Mouse (Mus musculus) heart, postnatal 0 days (tissue): ENCODE measurements at regions not wholly inside any gene's neighbourhood (a gene's known extent, or its start where the extent isn't known, plus 50 kb on each side); places are given as distances from the start of the nearest gene placed in this dataset.

Experiments
- ATAC-seq: fragments of 200-750 bp; cut with Nextera tagmentation; 2 replicates; pipeline ENCODE4 v1.8.0; 2017; ENCODE audit warnings: low read depth, moderate number of reproducible peaks, moderate library complexity; ENCODE audit not compliant: insufficient read depth
- DNase-seq: peaks from one replicate; pipeline ENCODE4 v3.0.0-alpha.2; 2016; ENCODE audit warnings: low spot score
- H3K27ac ChIP-seq: fragments of 300-500 bp; sonication (generic); 2 replicates; pipeline ENCODE4 v1.5.1; 2014; ENCODE audit warnings: low read depth, mild to moderate bottlenecking
- H3K27me3 ChIP-seq: fragments of 300-500 bp; sonication (generic); 2 replicates; pipeline ENCODE4 v1.6.1; 2014; ENCODE audit warnings: low read length, mixed read lengths; ENCODE audit not compliant: control insufficient read depth, insufficient read depth
- H3K36me3 ChIP-seq: fragments of 300-500 bp; sonication (generic); replicated peaks from 2 replicates; pipeline ENCODE4 v1.6.1; 2014; ENCODE audit warnings: low read length, mixed read lengths; ENCODE audit not compliant: control insufficient read depth, insufficient read depth
- H3K4me1 ChIP-seq: fragments of 300-500 bp; sonication (generic); 2 replicates; pipeline ENCODE4 v1.6.1; 2014; ENCODE audit warnings: antibody characterized with exemption; ENCODE audit not compliant: control insufficient read depth, insufficient read depth
- H3K4me2 ChIP-seq: fragments of 300-500 bp; sonication (generic); 2 replicates; pipeline ENCODE4 v1.6.1; 2014; ENCODE audit warnings: low read depth, mild to moderate bottlenecking, low read length, moderate library complexity
- H3K4me3 ChIP-seq: fragments of 300-500 bp; sonication (generic); 2 replicates; pipeline ENCODE4 v1.5.1; 2014; ENCODE audit warnings: low read depth, low read length
- H3K9ac ChIP-seq: fragments of 300-500 bp; sonication (generic); replicated peaks from 2 replicates; pipeline ENCODE4 v1.6.1; 2014; ENCODE audit warnings: low read depth, low read length, mixed read lengths
- H3K9me3 ChIP-seq: fragments of 300-500 bp; sonication (generic); replicated peaks from 2 replicates; pipeline ENCODE4 v1.6.1; 2016; ENCODE audit warnings: low read length; ENCODE audit not compliant: control insufficient read depth
- CTCF ChIP-seq: IDR thresholded peaks from 2 replicates; pipeline ENCODE4 v1.5.1; 2016; ENCODE audit warnings: antibody characterized with exemption, control low read depth, low read depth
- EP300 ChIP-seq: IDR thresholded peaks from 2 replicates; pipeline ENCODE4 v1.6.1; 2016; ENCODE audit warnings: antibody characterized with exemption, low read depth
- WGBS: fragments of 180-500 bp; shearing (Covaris S2); extraction: QIAGEN DNeasy Blood & Tissue Kit; methylation state at CpG from one replicate; pipeline ENCODE4 v1.1.7; 2014; 5-methylcytosine and 5-hydroxymethylcytosine counted together

GRCm38 (mm10) chr7:37095839-37096238 is 397.9 kb downstream of the Tshz3 start:
- WGBS: 48% methylated on average over 11 of the region's 11 CpGs
- Histone ChIP-seq H3K27me3 (no peaks in the 10 kb centered on the region), H3K9ac (no peak overlapping the region), H3K27ac (no peak overlapping the region), H3K4me2 (no peak overlapping the region), H3K36me3 (no peaks in the 10 kb centered on the region), H3K4me1 (no peaks in the 10 kb centered on the region), H3K4me3 (no peak overlapping the region), H3K9me3 (no peaks in the 10 kb centered on the region)
- ATAC-seq (no peak), DNase-seq (no peak)
- TF ChIP-seq CTCF: no peak
- TF ChIP-seq EP300: no peak

DNA sequence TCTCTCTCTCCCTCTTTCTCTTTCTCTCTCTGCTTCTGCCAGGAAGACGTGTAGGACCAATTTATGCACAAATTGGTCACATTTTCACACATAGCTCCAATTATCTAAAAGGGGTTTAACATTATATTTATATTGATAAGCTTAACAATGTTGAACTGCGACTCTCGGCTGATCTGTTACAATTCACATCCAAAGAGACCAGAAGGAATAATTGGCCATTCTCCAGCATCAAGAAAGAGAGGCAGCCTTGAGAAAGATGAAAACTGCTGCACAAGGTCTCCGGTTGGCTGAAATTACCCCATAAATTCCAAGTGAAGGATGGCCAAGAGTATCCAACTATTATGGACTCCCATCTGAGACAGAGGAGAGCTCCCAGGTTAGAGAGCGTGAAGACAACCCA is 398.4 kb downstream of the Tshz3 start:
- Histone ChIP-seq H3K9me3 (no peaks in the 10 kb centered on the region), H3K27ac (no peak overlapping the region), H3K4me1 (no peaks in the 10 kb centered on the region), H3K27me3 (no peaks in the 10 kb centered on the region), H3K9ac (no peak overlapping the region), H3K4me3 (no peak overlapping the region), H3K4me2 (no peak overlapping the region), H3K36me3 (no peaks in the 10 kb centered on the region)
- ATAC-seq (no peak), DNase-seq (no peak)
- WGBS: 76% methylated on average over 5 of the region's 5 CpGs
- TF ChIP-seq EP300 (no peak), CTCF (no peak)

DNA sequence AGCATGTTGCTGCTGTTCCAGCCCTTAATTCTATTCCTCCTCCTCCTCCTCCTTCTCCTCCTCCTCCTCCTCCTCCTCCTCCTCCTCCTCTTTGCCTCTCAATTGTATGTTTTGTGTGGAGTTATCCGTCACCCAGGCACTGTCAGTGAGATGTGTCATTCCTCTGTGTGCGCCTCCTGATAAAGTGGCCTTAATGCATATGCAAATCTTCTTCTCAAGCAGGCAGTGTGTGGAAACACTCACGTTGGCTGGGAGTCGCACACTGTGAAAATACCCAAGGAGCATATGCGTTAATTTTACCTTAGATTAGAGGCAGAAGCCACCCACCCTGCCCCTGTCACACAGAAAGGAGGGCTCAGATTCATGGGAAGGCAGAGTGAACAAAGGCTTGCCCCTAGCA is 401.0 kb downstream of the Tshz3 start:
- DNase-seq (no peak), ATAC-seq (no peak)
- TF ChIP-seq EP300: no peak
- TF ChIP-seq CTCF: no peak
- WGBS: 9% methylated on average over 5 of the region's 5 CpGs
- H3K4me3 ChIP-seq: no peak overlapping the region
- H3K4me1 ChIP-seq: no peaks in the 10 kb centered on the region
- no peak overlapping the region for H3K4me2 ChIP-seq
- no peak overlapping the region for H3K9ac ChIP-seq
- no peaks in the 10 kb centered on the region for H3K9me3 ChIP-seq
- H3K27me3 ChIP-seq: no peaks in the 10 kb centered on the region
- H3K36me3 ChIP-seq: no peaks in the 10 kb centered on the region
- H3K27ac ChIP-seq: no peak overlapping the region

GRCm38 (mm10) chr7:37104671-37105070 is 406.8 kb downstream of the Tshz3 start:
- ATAC-seq (no peak), DNase-seq (no peak)
- no peaks in the 10 kb centered on the region for H3K9me3 ChIP-seq
- H3K4me2 ChIP-seq: no peak overlapping the region
- 83% methylated on average over 9 of the region's 9 CpGs for WGBS
- H3K36me3 ChIP-seq: no peaks in the 10 kb centered on the region
- no peaks in the 10 kb centered on the region for H3K27me3 ChIP-seq
- no peaks in the 10 kb centered on the region for H3K4me1 ChIP-seq
- no peak overlapping the region for H3K4me3 ChIP-seq
- no peak overlapping the region for H3K9ac ChIP-seq
- TF ChIP-seq CTCF (no peak), EP300 (no peak)
- H3K27ac ChIP-seq: no peak overlapping the region

- ATAC-seq (no peak), DNase-seq (no peak)
- Histone ChIP-seq H3K36me3 (no peaks in the 10 kb centered on the region), H3K27me3 (no peaks in the 10 kb centered on the region), H3K4me1 (no peaks in the 10 kb centered on the region), H3K27ac (no peak overlapping the region), H3K9ac (no peak overlapping the region), H3K9me3 (no peaks in the 10 kb centered on the region), H3K4me2 (no peak overlapping the region), H3K4me3 (no peak overlapping the region)
- WGBS: 74% methylated on average over 6 of the region's 6 CpGs
- no peak for TF ChIP-seq CTCF
- no peak for TF ChIP-seq EP300
Measured at GRCm38 (mm10) chr7:37111071-37111470, 413.2 kb downstream of the Tshz3 start.

GRCm38 (mm10) chr7:37120776-37121175 is 422.9 kb downstream of the Tshz3 start:
- no peak overlapping the region for H3K27ac ChIP-seq
- WGBS: 75% methylated on average over 4 of the region's 4 CpGs
- DNase-seq (no peak), ATAC-seq (no peak)
- no peaks in the 10 kb centered on the region for H3K27me3 ChIP-seq
- no peaks in the 10 kb centered on the region for H3K9me3 ChIP-seq
- H3K4me1 ChIP-seq: no peaks in the 10 kb centered on the region
- no peak overlapping the region for H3K9ac ChIP-seq
- H3K4me2 ChIP-seq: no peak overlapping the region
- TF ChIP-seq CTCF (no peak), EP300 (no peak)
- no peaks in the 10 kb centered on the region for H3K36me3 ChIP-seq
- no peak overlapping the region for H3K4me3 ChIP-seq
